Mouse (Mus musculus) heart, adult 2 months (tissue): ENCODE measurements around the gene 1810062G17Rik.

ENCODE experiments used
- CTCF ChIP-seq: fragments of 200-600 bp; IDR thresholded peaks from 2 replicates; pipeline ENCODE4 v1.8.1; 2022; ENCODE audit warnings: antibody characterized with exemption, mild to moderate bottlenecking, moderate library complexity
- EP300 ChIP-seq: fragments of 200-500 bp; IDR thresholded peaks from 2 replicates; pipeline ENCODE4 v1.6.1; 2011; ENCODE audit warnings: low read depth, low read length, control low read depth; ENCODE audit not compliant: insufficient read depth
- POLR2A ChIP-seq: fragments of 200-500 bp; IDR thresholded peaks from 2 replicates; pipeline ENCODE4 v1.6.1; 2011; ENCODE audit warnings: mild to moderate bottlenecking, low read depth, low read length, control low read depth; ENCODE audit not compliant: insufficient read depth

DNA sequence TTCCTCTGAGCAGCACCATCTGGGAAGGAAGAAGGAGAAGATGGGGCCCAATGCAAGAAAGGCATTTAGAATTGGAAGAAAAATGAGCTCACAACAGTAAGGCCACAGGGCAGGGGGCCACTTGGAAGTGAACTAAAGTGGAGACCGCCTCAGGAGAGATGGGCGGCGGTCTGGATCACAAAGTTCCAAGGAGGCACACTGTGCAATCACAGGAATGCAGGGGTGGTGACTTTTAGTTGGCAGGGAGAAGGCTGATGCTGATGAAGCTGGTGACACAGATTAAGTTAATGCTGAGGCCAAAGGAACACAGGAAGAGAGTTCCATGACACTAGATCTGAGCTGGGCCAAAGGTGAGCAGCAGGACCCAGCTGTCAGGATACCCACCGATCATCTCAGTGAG is 35.5 kb upstream of the 1810062G17Rik start:
- TF ChIP-seq POLR2A = no peak
- no peak for TF ChIP-seq CTCF
- TF ChIP-seq EP300 = peak; percentile 54; the same call in 1 of the 2 replicates
